Mouse (Mus musculus) embryonic facial prominence, embryonic 11.5 days (tissue): ENCODE data around the gene Vdac1. TPM values are rescaled to one million over a fixed set of nuclear protein-coding genes. Genes with fewer than 3 reads are reported as not detected.
A peak's percentile ranks its signal among the peaks of the same experiment; 100 is the strongest.

Source experiments
- ATAC-seq: fragments of 200-750 bp; cut with Nextera tagmentation; replicated peaks from 2 replicates; pipeline ENCODE4 v1.8.0; 2017; ENCODE audit warnings: low read depth; ENCODE audit not compliant: insufficient number of reproducible peaks, low FRiP score, low TSS enrichment
- DNase-seq: peaks from one replicate; pipeline ENCODE4 v3.0.0-alpha.2; 2015; ENCODE audit warnings: low spot score
- H3K27ac ChIP-seq: fragments of 300-500 bp; sonication (generic); replicated peaks from 2 replicates; pipeline ENCODE4 v1.5.1; 2014; ENCODE audit warnings: mild to moderate bottlenecking, low read depth, low read length, control low read depth
- H3K27me3 ChIP-seq: fragments of 300-500 bp; sonication (generic); 2 replicates; pipeline ENCODE4 v1.6.1; 2014; ENCODE audit warnings: mild to moderate bottlenecking, low read length, moderate library complexity, mixed read lengths; ENCODE audit not compliant: control insufficient read depth, insufficient read depth
- H3K36me3 ChIP-seq: fragments of 300-500 bp; sonication (generic); replicated peaks from 2 replicates; pipeline ENCODE4 v1.6.1; 2014; ENCODE audit warnings: low read depth, mild to moderate bottlenecking, low read length, moderate library complexity, mixed read lengths; ENCODE audit not compliant: control insufficient read depth, insufficient read depth
- H3K4me1 ChIP-seq: fragments of 300-500 bp; sonication (generic); 2 replicates; pipeline ENCODE4 v1.6.1; 2014; ENCODE audit warnings: low read length, mixed read lengths; ENCODE audit not compliant: control insufficient read depth, insufficient read depth
- H3K4me2 ChIP-seq: fragments of 300-500 bp; sonication (generic); 2 replicates; pipeline ENCODE4 v1.6.1; 2014; ENCODE audit warnings: low read depth, mild to moderate bottlenecking, control low read depth, low read length, moderate library complexity
- H3K4me3 ChIP-seq: fragments of 300-500 bp; sonication (generic); 2 replicates; pipeline ENCODE4 v1.5.1; 2014; ENCODE audit warnings: low read depth, low read length, control low read depth
- H3K9ac ChIP-seq: fragments of 300-500 bp; sonication (generic); replicated peaks from 2 replicates; pipeline ENCODE4 v1.6.1; 2014; ENCODE audit warnings: mild to moderate bottlenecking, control low read depth, low read length
- H3K9me3 ChIP-seq: fragments of 300-500 bp; sonication (generic); replicated peaks from 2 replicates; pipeline ENCODE4 v1.6.1; 2016; ENCODE audit warnings: mild to moderate bottlenecking, low read length, inconsistent platforms, mixed read lengths; ENCODE audit not compliant: control insufficient read depth
- WGBS: fragments of 180-500 bp; shearing (Covaris S2); extraction: QIAGEN DNeasy Blood & Tissue Kit; methylation state at CpG from one replicate; pipeline ENCODE4 v1.1.7; 2014; 5-methylcytosine and 5-hydroxymethylcytosine counted together
- polyA plus RNA-seq: library from polyadenylated mRNA; unstranded; fragments of >200 nt; fragmentation: Nextera tagmentation; extraction: Ambion mirVana; gene quantifications from 2 replicates; pipeline ENCODE4 v1.2.1, GENCODE M21; 2014

Gene Vdac1
- polyA plus RNA-seq, 1 experiment from 2014 or later = 222 TPM

- WGBS = 1% methylated on average over 38 of the region's 38 CpGs
- Histone ChIP-seq H3K4me2 (peak within 1 kb of the TSS; percentile 70), H3K4me1 (no peaks in the 10 kb centered on the region), H3K9ac (peak within 1 kb of the TSS; percentile 98), H3K9me3 (no peaks in the 10 kb centered on the region), H3K27me3 (no peaks in the 10 kb centered on the region), H3K4me3 (peak within 1 kb of the TSS; percentile 96), H3K36me3 (no peaks in the 10 kb centered on the region), H3K27ac (peak within 1 kb of the TSS; percentile 81)
- DNase-seq = peak; percentile 97
- peak; percentile 93 for ATAC-seq
These were observed 35.4 kb downstream of the Vdac1 start, which contains the start of gene 9530068E07Rik for GRCm38 (mm10) chr11:52395940-52396596. TSS of gene 9530068E07Rik (plus strand) at chr11:52396428.

- peak; percentile 40 for DNase-seq
- H3K36me3 ChIP-seq = no peaks in the 10 kb centered on the region
- peak overlapping the region; percentile 98 for H3K9ac ChIP-seq
- H3K27me3 ChIP-seq = no peaks in the 10 kb centered on the region
- H3K4me3 ChIP-seq = peak overlapping the region; percentile 96
- no peaks in the 10 kb centered on the region for H3K4me1 ChIP-seq
- peak overlapping the region; percentile 70 for H3K4me2 ChIP-seq
- peak overlapping the region; percentile 81 for H3K27ac ChIP-seq
- no peak; the same call in 1 of the 2 replicates for ATAC-seq
- under 1% methylated on average over 29 of the region's 33 CpGs for WGBS
- H3K9me3 ChIP-seq = no peaks in the 10 kb centered on the region
These were observed 36.0 kb downstream of the Vdac1 start for GRCm38 (mm10) chr11:52396597-52397188.

GRCm38 (mm10) chr11:52397385-52397987, 36.8 kb downstream of the Vdac1 start:
- no peak for ATAC-seq
- H3K4me1 ChIP-seq = no peaks in the 10 kb centered on the region
- H3K4me2 ChIP-seq = peak overlapping the region; percentile 70
- no peaks in the 10 kb centered on the region for H3K27me3 ChIP-seq
- H3K9ac ChIP-seq = peak overlapping the region; percentile 98
- peak overlapping the region; percentile 96 for H3K4me3 ChIP-seq
- no peaks in the 10 kb centered on the region for H3K9me3 ChIP-seq
- H3K36me3 ChIP-seq = no peaks in the 10 kb centered on the region
- WGBS = 86% methylated on average over 4 of the region's 4 CpGs
- 0 out of 2 replicates have a peak overlapping the region, but pooled peaks have one; percentile 81 for H3K27ac ChIP-seq
- peak; percentile 39 for DNase-seq

GRCm38 (mm10) chr11:52401476-52401875, 40.8 kb downstream of the Vdac1 start:
- WGBS = 72% methylated on average over 2 of the region's 2 CpGs
- H3K4me1 ChIP-seq = no peaks in the 10 kb centered on the region
- no peak overlapping the region for H3K4me3 ChIP-seq
- H3K36me3 ChIP-seq = peaks cover 3% of the 10 kb centered on the region; the same call in 1 of the 2 replicates
- H3K27ac ChIP-seq = no peak overlapping the region
- H3K9ac ChIP-seq = no peak overlapping the region
- no peak for DNase-seq
- H3K27me3 ChIP-seq = no peaks in the 10 kb centered on the region
- ATAC-seq = no peak
- no peak overlapping the region for H3K4me2 ChIP-seq
- H3K9me3 ChIP-seq = no peaks in the 10 kb centered on the region

GRCm38 (mm10) chr11:52402566-52402965, 41.9 kb downstream of the Vdac1 start:
- WGBS = 55% methylated on average over 1 of the region's 1 CpGs
- Histone ChIP-seq H3K9ac (no peak overlapping the region), H3K9me3 (no peaks in the 10 kb centered on the region), H3K4me2 (no peak overlapping the region), H3K4me3 (no peak overlapping the region), H3K4me1 (no peaks in the 10 kb centered on the region), H3K36me3 (peaks cover 3% of the 10 kb centered on the region; the same call in 1 of the 2 replicates), H3K27me3 (no peaks in the 10 kb centered on the region), H3K27ac (no peak overlapping the region)
- DNase-seq (no peak), ATAC-seq (no peak)

- WGBS = 90% methylated on average over 5 of the region's 5 CpGs
- peaks cover 5% of the 10 kb centered on the region; the same call in 1 of the 2 replicates for H3K36me3 ChIP-seq
These were observed 43.5 kb downstream of the Vdac1 start for GRCm38 (mm10) chr11:52404209-52404608.

GRCm38 (mm10) chr11:52405196-52405688, 44.6 kb downstream of the Vdac1 start:
- 81% methylated on average over 9 of the region's 9 CpGs for WGBS
- no peak overlapping the region for H3K4me2 ChIP-seq
- no peak for ATAC-seq
- no peaks in the 10 kb centered on the region for H3K9me3 ChIP-seq
- H3K4me3 ChIP-seq = no peak overlapping the region
- H3K27ac ChIP-seq = no peak overlapping the region
- no peak overlapping the region for H3K9ac ChIP-seq
- no peaks in the 10 kb centered on the region for H3K4me1 ChIP-seq
- peaks cover 5% of the 10 kb centered on the region; the same call in 1 of the 2 replicates for H3K36me3 ChIP-seq
- DNase-seq = no peak
- no peaks in the 10 kb centered on the region for H3K27me3 ChIP-seq

More at GRCm38 (mm10) chr11:52404209-52404608, 43.5 kb downstream of the Vdac1 start:
- no peak for ATAC-seq
- Histone ChIP-seq H3K4me2 (no peak overlapping the region), H3K9me3 (no peaks in the 10 kb centered on the region), H3K4me1 (no peaks in the 10 kb centered on the region), H3K27ac (no peak overlapping the region), H3K9ac (no peak overlapping the region), H3K27me3 (no peaks in the 10 kb centered on the region), H3K4me3 (no peak overlapping the region)
- DNase-seq = no peak
